Mouse (Mus musculus) myocyte (in vitro differentiated cells): ENCODE results near the gene Cd2.

Source experiments
- CEBPB ChIP-seq: IDR thresholded peaks from 2 replicates; pipeline ENCODE4 v1.6.1; 2011; ENCODE audit warnings: mild to moderate bottlenecking, moderate library complexity; ENCODE audit not compliant: poor library complexity, insufficient read depth, severe bottlenecking
- E2F4 ChIP-seq: IDR thresholded peaks from one replicate; pipeline ENCODE4 v1.6.1; 2011; ENCODE audit warnings: mild to moderate bottlenecking, control low read depth, moderate library complexity; ENCODE audit not compliant: insufficient read depth
- MAX ChIP-seq: IDR thresholded peaks from one replicate; pipeline ENCODE4 v1.6.1; 2011; ENCODE audit warnings: low read depth, mild to moderate bottlenecking, control low read depth
- MYOG ChIP-seq, 3 experiments: IDR thresholded peaks; one replicate each; pipeline ENCODE4 v1.6.1; 2011; ENCODE audit warnings: control low read depth in 2 of 3, low read depth in 2 of 3, mild to moderate bottlenecking in 2 of 3; ENCODE audit not compliant: insufficient read length in 2 of 3, control insufficient read depth in 1 of 3, insufficient read depth in 1 of 3
- POLR2A ChIP-seq: IDR thresholded peaks from one replicate; pipeline ENCODE4 v1.6.1; 2011; ENCODE audit warnings: low read depth, mild to moderate bottlenecking, control low read depth, moderate library complexity; ENCODE audit not compliant: insufficient read length
- POLR2AphosphoS2 ChIP-seq: IDR thresholded peaks from one replicate; pipeline ENCODE4 v1.6.1; 2011; ENCODE audit warnings: low read depth, control low read depth; ENCODE audit not compliant: insufficient read length
- SRF ChIP-seq: IDR thresholded peaks from one replicate; pipeline ENCODE4 v1.6.1; 2011; ENCODE audit warnings: low read depth; ENCODE audit not compliant: control insufficient read depth, insufficient read length
- TCF12 ChIP-seq: IDR thresholded peaks from one replicate; pipeline ENCODE4 v1.6.1; 2011; ENCODE audit warnings: mild to moderate bottlenecking, control low read depth; ENCODE audit not compliant: poor library complexity, insufficient read depth, severe bottlenecking
- USF1 ChIP-seq: IDR thresholded peaks from one replicate; pipeline ENCODE4 v1.6.1; 2011; ENCODE audit warnings: low read depth, mild to moderate bottlenecking, control low read depth, moderate library complexity

DNA sequence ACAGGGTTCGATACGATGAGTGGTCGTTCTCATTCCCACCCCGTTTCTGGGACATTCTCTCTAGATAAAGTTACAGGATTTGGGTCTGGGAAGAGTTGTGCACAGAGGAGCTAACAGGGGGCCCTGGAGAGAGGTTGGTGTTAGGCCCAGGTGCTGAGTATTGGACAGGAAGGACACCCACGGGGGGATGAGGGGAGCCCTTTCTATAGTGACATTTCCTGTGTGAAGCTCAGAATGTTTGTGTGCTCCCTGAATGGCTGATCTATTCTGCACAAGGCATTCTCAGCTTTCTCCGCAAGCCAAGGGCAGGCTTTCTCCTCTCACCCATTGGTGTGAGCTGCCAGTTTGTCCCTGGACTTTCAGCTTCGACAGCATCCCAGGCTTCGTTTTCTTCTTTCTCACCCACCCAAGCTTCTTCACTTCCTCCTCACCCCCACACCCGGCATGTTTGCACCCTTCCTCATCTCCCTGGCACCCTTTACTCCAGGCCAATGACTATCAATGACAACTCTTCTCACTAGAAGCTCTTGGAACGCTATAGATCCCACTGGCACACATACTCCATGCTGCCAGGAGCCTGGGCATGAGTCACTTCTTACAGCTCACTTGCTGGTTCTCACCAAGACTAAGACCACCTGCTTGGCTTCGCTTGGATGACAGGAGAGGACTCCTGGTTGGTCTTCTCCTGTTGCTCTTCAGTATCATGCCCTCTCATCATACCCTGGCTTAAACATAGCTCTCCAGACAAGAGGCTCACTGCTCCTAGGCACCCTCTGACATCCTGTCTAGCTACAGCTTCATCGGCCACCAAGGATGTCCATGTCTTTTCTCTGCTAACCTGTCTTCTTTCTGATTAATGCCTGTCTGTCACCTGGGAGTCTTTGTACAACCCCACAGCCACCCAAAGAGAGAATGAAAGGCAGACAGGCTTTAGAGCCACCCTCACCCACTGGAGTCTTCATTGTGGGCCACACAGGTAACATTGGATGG, 1.1 kb downstream of the Cd2 start:
- TF ChIP-seq POLR2A (no peak), E2F4 (no peak), USF1 (no peak), MYOG (IDR thresholded peaks at IDR 0.05; ENCODE audit: control insufficient read depth in 1 of 3, insufficient read depth in 1 of 3, insufficient read length in 2 of 3, low read depth in 2 of 3) (no peak), POLR2AphosphoS2 (no peak), SRF (no peak), CEBPB (no peak), MAX (no peak), TCF12 (no peak)
